Mouse (Mus musculus) embryonic facial prominence, embryonic 13.5 days (tissue): ENCODE data around the gene Hk1. TPM values are rescaled to one million over a fixed set of nuclear protein-coding genes. Genes with fewer than 3 reads are reported as not detected.
A peak's percentile ranks its signal among the peaks of the same experiment; 100 is the strongest.

Experiments
- ATAC-seq: fragments of 200-750 bp; cut with Nextera tagmentation; 2 replicates; pipeline ENCODE4 v1.8.0; 2017; ENCODE audit warnings: low read depth; ENCODE audit not compliant: insufficient number of reproducible peaks, insufficient read depth, low FRiP score, low TSS enrichment
- H3K27ac ChIP-seq: fragments of 300-500 bp; sonication (generic); 2 replicates; pipeline ENCODE4 v1.5.1; 2015; ENCODE audit warnings: moderate library complexity, mild to moderate bottlenecking, inconsistent platforms
- H3K27me3 ChIP-seq: fragments of 300-500 bp; sonication (generic); 2 replicates; pipeline ENCODE4 v1.6.1; 2015; ENCODE audit warnings: mild to moderate bottlenecking, inconsistent platforms
- H3K36me3 ChIP-seq: fragments of 300-500 bp; sonication (generic); 2 replicates; pipeline ENCODE4 v1.6.1; 2015; ENCODE audit warnings: mild to moderate bottlenecking, inconsistent platforms
- H3K4me1 ChIP-seq: fragments of 300-500 bp; sonication (generic); 2 replicates; pipeline ENCODE4 v1.6.1; 2015; ENCODE audit warnings: inconsistent platforms
- H3K4me2 ChIP-seq: fragments of 300-500 bp; sonication (generic); 2 replicates; pipeline ENCODE4 v1.6.1; 2015; ENCODE audit warnings: moderate library complexity, mild to moderate bottlenecking, inconsistent platforms
- H3K4me3 ChIP-seq: fragments of 300-500 bp; sonication (generic); 2 replicates; pipeline ENCODE4 v1.5.1; 2015; ENCODE audit warnings: mild to moderate bottlenecking, inconsistent platforms
- H3K9ac ChIP-seq: fragments of 300-500 bp; sonication (generic); 2 replicates; pipeline ENCODE4 v1.6.1; 2015; ENCODE audit warnings: mild to moderate bottlenecking, inconsistent platforms
- H3K9me3 ChIP-seq: fragments of 300-500 bp; sonication (generic); 2 replicates; pipeline ENCODE4 v1.6.1; 2016; ENCODE audit warnings: inconsistent platforms
- WGBS: fragments of 180-500 bp; shearing (Covaris S2); methylation state at CpG from one replicate; pipeline ENCODE4 v1.1.7; 2015; ENCODE audit warnings: mixed read lengths; 5-methylcytosine and 5-hydroxymethylcytosine counted together
- polyA plus RNA-seq: library from polyadenylated mRNA; unstranded; fragments of >200 nt; fragmentation: Nextera tagmentation; extraction: Ambion mirVana; gene quantifications from 2 replicates; pipeline ENCODE4 v1.2.1, GENCODE M21; 2015

Gene Hk1
- polyA plus RNA-seq, 1 experiment from 2014 or later: 32.9 TPM

GRCm38 (mm10) chr10:62283206-62283792 lies 96.4 kb downstream of the Hk1 start:
- Histone ChIP-seq H3K4me3 (no peak overlapping the region), H3K9ac (no peak overlapping the region), H3K4me2 (no peak overlapping the region), H3K9me3 (no peaks in the 10 kb centered on the region), H3K27ac (no peak overlapping the region), H3K4me1 (no peaks in the 10 kb centered on the region), H3K27me3 (no peaks in the 10 kb centered on the region), H3K36me3 (peaks cover 68% of the 10 kb centered on the region)
- 78% methylated on average over 4 of the region's 4 CpGs for WGBS
- no peak for ATAC-seq

GRCm38 (mm10) chr10:62282782-62283181 lies 96.9 kb downstream of the Hk1 start:
- H3K36me3 ChIP-seq: peaks cover 69% of the 10 kb centered on the region
- no peaks in the 10 kb centered on the region for H3K4me1 ChIP-seq
- no peak overlapping the region for H3K9ac ChIP-seq
- WGBS: 41% methylated on average over 9 of the region's 9 CpGs
- no peak overlapping the region for H3K27ac ChIP-seq
- no peak overlapping the region for H3K4me3 ChIP-seq
- ATAC-seq: no peak
- H3K4me2 ChIP-seq: no peak overlapping the region
- no peaks in the 10 kb centered on the region for H3K27me3 ChIP-seq
- no peaks in the 10 kb centered on the region for H3K9me3 ChIP-seq

DNA sequence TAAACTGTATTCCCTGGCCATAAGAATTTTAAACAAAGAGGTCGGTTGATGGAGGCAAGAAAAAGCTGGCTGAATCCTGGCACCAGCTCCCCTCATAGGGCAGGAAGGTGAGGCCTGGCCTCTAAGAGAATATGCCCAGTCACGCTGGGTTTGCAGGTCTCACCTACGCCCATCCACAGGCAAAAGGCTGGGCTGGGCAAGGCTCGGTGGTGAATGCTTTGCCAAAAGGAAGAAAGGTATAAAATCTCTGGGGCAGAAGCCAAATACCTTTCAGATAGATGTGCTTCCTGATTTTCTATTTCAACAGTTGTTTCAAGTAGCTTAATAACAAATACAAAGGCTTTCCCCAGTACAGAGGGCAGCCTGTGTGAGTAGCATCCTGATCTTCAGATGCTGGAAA lies 100.0 kb downstream of the Hk1 start:
- Histone ChIP-seq H3K4me3 (no peak overlapping the region), H3K36me3 (peaks cover 55% of the 10 kb centered on the region), H3K27ac (no peak overlapping the region), H3K9me3 (no peaks in the 10 kb centered on the region), H3K27me3 (no peaks in the 10 kb centered on the region), H3K4me2 (no peak overlapping the region), H3K9ac (no peak overlapping the region), H3K4me1 (no peaks in the 10 kb centered on the region)
- no peak for ATAC-seq
- WGBS: 88% methylated on average over 4 of the region's 4 CpGs

DNA sequence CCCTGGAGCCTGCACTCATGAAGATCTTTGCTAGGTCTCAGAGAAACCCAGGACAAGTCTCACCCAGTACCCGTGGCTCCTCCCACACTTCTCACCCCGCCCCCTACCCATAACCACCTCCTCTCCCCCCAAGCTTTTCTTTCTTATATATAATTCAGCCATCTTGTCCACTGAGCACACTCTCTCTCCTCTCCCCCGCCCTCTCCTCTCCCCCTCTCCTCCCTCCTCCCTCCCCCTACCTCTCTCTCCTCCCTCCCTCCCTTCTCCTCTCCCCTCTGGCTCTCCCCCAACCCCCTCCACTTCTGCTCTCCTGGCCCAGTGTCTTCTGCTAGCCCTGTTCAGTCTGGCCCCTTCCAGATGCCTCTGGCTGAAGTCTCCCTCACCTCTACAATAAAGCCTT lies 100.6 kb downstream of the Hk1 start:
- Histone ChIP-seq H3K36me3 (peaks cover 57% of the 10 kb centered on the region), H3K4me1 (no peaks in the 10 kb centered on the region), H3K4me2 (no peak overlapping the region), H3K27ac (no peak overlapping the region), H3K9ac (no peak overlapping the region), H3K27me3 (no peaks in the 10 kb centered on the region), H3K4me3 (no peak overlapping the region), H3K9me3 (no peaks in the 10 kb centered on the region)
- 59% methylated on average over 3 of the region's 3 CpGs for WGBS
- ATAC-seq: no peak

DNA sequence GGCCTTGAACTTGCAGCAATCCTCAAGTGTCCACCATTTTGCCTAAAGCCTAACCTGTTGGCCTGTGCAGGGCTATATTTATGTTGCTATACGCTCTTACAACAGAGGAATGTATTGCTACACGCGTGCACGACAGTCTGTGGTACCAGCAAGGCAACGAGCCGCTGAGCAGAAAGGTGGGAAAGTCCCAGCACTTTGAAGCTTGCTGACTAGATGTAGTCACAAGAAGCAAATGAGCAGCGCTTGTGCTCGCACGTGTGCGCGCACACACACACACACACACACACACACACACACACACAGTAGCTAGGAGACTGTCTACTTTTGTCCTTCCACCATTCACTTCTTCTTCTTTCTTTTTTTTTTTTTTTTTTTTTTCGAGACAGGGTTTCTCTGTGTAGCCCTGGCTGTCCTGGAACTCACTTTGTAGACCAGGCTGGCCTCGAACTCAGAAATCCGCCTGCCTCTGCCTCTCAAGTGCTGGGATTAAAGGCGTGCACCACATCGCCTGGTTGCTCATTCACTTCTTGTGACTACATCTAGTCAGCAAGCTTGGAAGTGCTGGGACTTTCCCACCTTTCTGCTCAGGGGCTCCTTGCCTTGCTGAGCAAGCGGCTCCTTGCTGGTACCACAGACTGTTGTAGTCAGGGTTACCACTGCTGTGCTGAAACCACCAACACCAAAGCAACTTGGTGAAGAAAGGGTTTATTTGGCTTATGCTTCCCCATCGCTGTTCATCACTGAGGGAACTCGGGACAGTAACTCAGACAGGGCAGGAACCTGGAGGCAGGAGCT lies 102.0 kb downstream of the Hk1 start:
- WGBS: 94% methylated on average over 18 of the region's 19 CpGs
- Histone ChIP-seq H3K27me3 (no peaks in the 10 kb centered on the region), H3K4me1 (no peaks in the 10 kb centered on the region), H3K4me2 (no peak overlapping the region), H3K4me3 (no peak overlapping the region), H3K9me3 (no peaks in the 10 kb centered on the region), H3K27ac (no peak overlapping the region), H3K36me3 (peaks cover 60% of the 10 kb centered on the region), H3K9ac (no peak overlapping the region)
- no peak for ATAC-seq

DNA sequence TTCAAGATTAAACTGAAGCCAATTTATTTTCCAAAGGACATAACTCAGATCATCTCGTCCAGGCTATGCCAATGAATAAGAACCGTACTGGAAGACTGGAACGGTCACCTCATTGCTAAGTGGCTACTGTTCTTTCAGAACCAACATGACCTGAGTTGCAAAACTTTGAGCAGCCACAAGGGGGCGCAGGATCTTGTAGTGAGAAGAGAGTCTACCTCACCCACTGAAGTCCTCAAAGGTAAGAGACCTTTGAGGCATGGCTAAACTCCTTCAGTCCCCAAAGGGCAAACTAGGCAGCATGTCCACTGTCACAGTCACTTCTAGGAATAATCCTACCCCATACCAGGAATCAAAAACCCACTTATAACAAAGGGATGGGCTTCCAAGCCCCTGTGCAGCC lies 104.5 kb downstream of the Hk1 start:
- peaks cover 61% of the 10 kb centered on the region for H3K36me3 ChIP-seq
- H3K9ac ChIP-seq: no peak overlapping the region
- H3K4me3 ChIP-seq: no peak overlapping the region
- H3K4me2 ChIP-seq: no peak overlapping the region
- no peaks in the 10 kb centered on the region for H3K9me3 ChIP-seq
- WGBS: 28% methylated on average over 4 of the region's 4 CpGs
- H3K27ac ChIP-seq: no peak overlapping the region
- H3K4me1 ChIP-seq: no peaks in the 10 kb centered on the region
- no peaks in the 10 kb centered on the region for H3K27me3 ChIP-seq
- no peak for ATAC-seq

DNA sequence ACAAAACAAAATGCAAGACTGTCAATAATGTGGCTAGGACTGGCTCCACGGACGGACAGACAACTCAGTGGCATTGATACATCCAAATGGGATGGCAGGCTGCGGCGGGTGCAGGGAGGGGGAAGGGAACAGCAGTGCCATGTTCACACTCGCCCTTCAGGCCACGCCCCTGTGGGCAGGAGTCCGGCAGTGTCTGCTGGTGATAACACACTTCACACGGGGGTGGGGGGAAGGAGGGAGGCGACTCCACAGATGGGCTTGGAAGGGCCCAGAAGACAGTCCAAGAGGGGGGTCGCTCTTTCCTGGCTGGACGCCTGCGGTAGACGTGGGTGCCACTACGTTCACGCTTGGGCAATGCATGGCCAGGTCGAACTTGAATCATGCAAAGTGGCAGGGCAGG lies 110.4 kb downstream of the Hk1 start:
- Histone ChIP-seq H3K36me3 (peaks cover 57% of the 10 kb centered on the region), H3K27me3 (no peaks in the 10 kb centered on the region), H3K4me3 (no peak overlapping the region), H3K9me3 (no peaks in the 10 kb centered on the region), H3K9ac (no peak overlapping the region), H3K4me2 (no peak overlapping the region), H3K4me1 (no peaks in the 10 kb centered on the region), H3K27ac (no peak overlapping the region)
- 85% methylated on average over 16 of the region's 16 CpGs for WGBS
- ATAC-seq: 0 out of 2 replicates have a peak, but pooled peaks have one; percentile 24

DNA sequence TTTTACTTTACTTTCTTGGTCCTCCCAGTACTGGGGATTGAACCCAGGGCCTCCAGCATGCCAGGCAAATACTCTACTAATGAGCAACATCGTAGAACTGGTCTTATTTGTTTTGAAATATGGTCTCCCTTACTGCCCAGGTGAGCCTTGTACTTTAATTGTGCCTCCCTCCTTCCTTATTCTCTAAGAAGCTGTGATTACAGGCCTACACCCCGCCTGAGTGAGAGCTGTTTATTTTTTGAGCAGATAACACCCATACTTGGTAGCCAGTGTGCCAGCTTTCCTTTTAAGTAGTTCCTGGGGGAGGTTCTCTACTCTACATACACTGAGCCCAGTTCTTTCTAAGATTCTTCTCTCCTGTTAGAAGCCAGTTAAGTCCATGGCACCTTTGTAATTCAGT lies 115.4 kb downstream of the Hk1 start:
- Histone ChIP-seq H3K27me3 (no peaks in the 10 kb centered on the region), H3K4me3 (no peak overlapping the region), H3K36me3 (peaks cover 11% of the 10 kb centered on the region; the same call in 1 of the 2 replicates), H3K4me1 (no peaks in the 10 kb centered on the region), H3K9ac (no peak overlapping the region), H3K9me3 (no peaks in the 10 kb centered on the region), H3K27ac (no peak overlapping the region), H3K4me2 (no peak overlapping the region)
- 76% methylated on average over 2 of the region's 2 CpGs for WGBS
- ATAC-seq: no peak

DNA sequence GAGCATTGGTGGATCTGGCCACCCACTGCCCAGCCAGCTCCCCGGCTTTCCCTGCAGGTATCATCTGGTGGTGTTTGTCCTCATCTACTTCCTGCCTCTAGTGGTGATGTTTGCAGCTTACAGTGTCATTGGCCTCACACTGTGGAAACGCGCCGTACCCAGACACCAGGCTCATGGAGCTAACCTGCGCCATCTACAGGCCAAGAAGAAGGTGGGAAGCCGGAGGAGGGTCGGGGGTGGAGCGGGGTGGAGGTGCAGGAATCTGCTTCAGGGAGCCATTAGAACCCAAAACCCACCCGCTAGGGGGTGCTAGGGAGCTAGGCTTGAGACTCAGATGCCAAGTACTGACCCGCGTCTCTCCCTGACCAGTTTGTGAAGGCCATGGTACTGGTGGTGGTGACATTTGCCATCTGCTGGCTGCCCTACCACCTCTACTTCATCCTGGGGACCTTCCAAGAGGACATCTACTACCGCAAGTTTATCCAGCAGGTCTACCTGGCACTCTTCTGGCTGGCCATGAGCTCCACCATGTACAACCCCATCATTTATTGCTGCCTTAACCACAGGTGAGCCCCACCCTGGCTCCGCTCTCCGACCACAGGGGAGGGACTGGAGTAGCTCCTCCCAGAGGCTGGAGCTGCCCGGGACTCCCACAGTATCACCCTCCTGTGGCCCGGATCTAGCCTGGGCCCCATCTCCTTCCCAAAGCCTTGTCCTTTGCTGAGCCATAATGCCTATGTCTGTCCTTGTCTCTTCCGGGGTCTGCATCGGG lies 118.4 kb downstream of the Hk1 start:
- H3K4me2 ChIP-seq: no peak overlapping the region
- no peak overlapping the region for H3K9ac ChIP-seq
- H3K4me3 ChIP-seq: no peak overlapping the region
- no peak overlapping the region for H3K27ac ChIP-seq
- no peaks in the 10 kb centered on the region for H3K27me3 ChIP-seq
- WGBS: 14% methylated on average over 18 of the region's 18 CpGs
- no peaks in the 10 kb centered on the region for H3K4me1 ChIP-seq
- ATAC-seq: no peak
- H3K9me3 ChIP-seq: no peaks in the 10 kb centered on the region
- no peaks in the 10 kb centered on the region for H3K36me3 ChIP-seq

- ATAC-seq: no peak
- 89% methylated on average over 5 of the region's 5 CpGs for WGBS
Observed at GRCm38 (mm10) chr10:62258298-62258697, 121.4 kb downstream of the Hk1 start.

GRCm38 (mm10) chr10:62252496-62253235 lies 127.0 kb downstream of the Hk1 start:
- ATAC-seq: no peak
- H3K4me3 ChIP-seq: no peak overlapping the region
- H3K4me1 ChIP-seq: peaks cover 6% of the 10 kb centered on the region; the same call in 1 of the 2 replicates
- H3K9ac ChIP-seq: no peak overlapping the region
- no peak overlapping the region for H3K4me2 ChIP-seq
- WGBS: 87% methylated on average over 27 of the region's 27 CpGs
- H3K36me3 ChIP-seq: no peaks in the 10 kb centered on the region
- no peaks in the 10 kb centered on the region for H3K9me3 ChIP-seq
- no peak overlapping the region for H3K27ac ChIP-seq
- no peaks in the 10 kb centered on the region for H3K27me3 ChIP-seq

More at GRCm38 (mm10) chr10:62258298-62258697, 121.4 kb downstream of the Hk1 start:
- no peaks in the 10 kb centered on the region for H3K27me3 ChIP-seq
- H3K36me3 ChIP-seq: no peaks in the 10 kb centered on the region
- no peak overlapping the region for H3K9ac ChIP-seq
- H3K4me1 ChIP-seq: no peaks in the 10 kb centered on the region
- H3K4me2 ChIP-seq: no peak overlapping the region
- H3K4me3 ChIP-seq: no peak overlapping the region
- H3K27ac ChIP-seq: no peak overlapping the region
- H3K9me3 ChIP-seq: no peaks in the 10 kb centered on the region
